Mouse (Mus musculus): ENCODE measurements at regions not wholly inside any gene's neighbourhood (a gene's known extent, or its start where the extent isn't known, plus 50 kb on each side); places are given as distances from the start of the nearest gene placed in this dataset.

- Histone ChIP-seq H3K36me3 (ENCODE audit: control insufficient read depth, insufficient read depth, low read length) (no peaks in the 10 kb centered on the region), H3K27me3 (ENCODE audit: control insufficient read depth, insufficient read depth, low read length) (no peaks in the 10 kb centered on the region), H3K4me3 (ENCODE audit: low read depth, low read length) (no peak overlapping the region), H3K4me1 (ENCODE audit: control insufficient read depth, insufficient read depth, insufficient read length, low read length) (no peaks in the 10 kb centered on the region), H3K27ac (ENCODE audit: insufficient read depth, low read depth, low read length) (no peak overlapping the region)
- TF ChIP-seq POLR2A (IDR thresholded peaks at IDR 0.05; ENCODE audit: low read depth, low read length) (no peak), CTCF (IDR thresholded peaks at IDR 0.05; ENCODE audit: extremely low read depth, insufficient read length, insufficient replicate concordance, low read depth, low read length) (no peak)
- WGBS = 76% methylated on average over 2 of the region's 2 CpGs
Measured at GRCm38 (mm10) chr15:63377258-63377657, 467.7 kb downstream of the Gsdmc2 start.

- no peak for TF ChIP-seq CTCF (IDR thresholded peaks at IDR 0.05; ENCODE audit: extremely low read depth, insufficient read length, insufficient replicate concordance, low read depth, low read length)
- Histone ChIP-seq H3K27me3 (ENCODE audit: control insufficient read depth, insufficient read depth, low read length) (no peaks in the 10 kb centered on the region), H3K4me1 (ENCODE audit: control insufficient read depth, insufficient read depth, insufficient read length, low read length) (no peaks in the 10 kb centered on the region), H3K27ac (ENCODE audit: insufficient read depth, low read depth, low read length) (no peak overlapping the region), H3K36me3 (ENCODE audit: control insufficient read depth, insufficient read depth, low read length) (no peaks in the 10 kb centered on the region), H3K4me3 (ENCODE audit: low read depth, low read length) (no peak overlapping the region)
- 75% methylated on average over 4 of the region's 4 CpGs for WGBS
Measured at GRCm38 (mm10) chr15:63371328-63372023, 473.5 kb downstream of the Gsdmc2 start.

DNA sequence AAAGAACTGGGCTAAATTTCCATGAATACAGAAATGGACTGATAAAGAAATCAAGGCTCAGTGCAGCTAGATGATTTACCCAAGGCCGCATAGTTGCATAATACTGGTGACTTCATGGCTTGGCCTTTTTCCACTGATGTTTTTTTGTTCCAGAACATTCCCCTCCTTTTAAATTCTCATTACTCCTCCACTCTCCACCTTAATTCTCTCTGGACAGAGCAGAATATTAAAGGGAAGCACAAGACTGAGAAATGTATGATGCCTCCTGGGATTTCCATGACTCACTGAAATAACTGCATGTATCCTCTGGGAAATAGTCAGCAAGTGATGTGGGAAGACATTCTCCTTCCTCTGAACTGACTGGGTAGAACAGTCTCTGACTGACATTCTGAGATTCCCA is 480.5 kb downstream of the Gsdmc2 start:
- Histone ChIP-seq H3K27ac (ENCODE audit: insufficient read depth, low read depth, low read length) (no peak overlapping the region), H3K27me3 (ENCODE audit: control insufficient read depth, insufficient read depth, low read length) (no peaks in the 10 kb centered on the region)
- 81% methylated on average over 1 of the region's 1 CpGs for WGBS

GRCm38 (mm10) chr15:63360402-63360801 is 484.6 kb downstream of the Gsdmc2 start:
- TF ChIP-seq POLR2A (IDR thresholded peaks at IDR 0.05; ENCODE audit: low read depth, low read length) (no peak), CTCF (IDR thresholded peaks at IDR 0.05; ENCODE audit: extremely low read depth, insufficient read length, insufficient replicate concordance, low read depth, low read length) (no peak)
- Histone ChIP-seq H3K4me3 (ENCODE audit: low read depth, low read length) (no peak overlapping the region), H3K36me3 (ENCODE audit: control insufficient read depth, insufficient read depth, low read length) (no peaks in the 10 kb centered on the region), H3K27ac (ENCODE audit: insufficient read depth, low read depth, low read length) (no peak overlapping the region), H3K4me1 (ENCODE audit: control insufficient read depth, insufficient read depth, insufficient read length, low read length) (no peaks in the 10 kb centered on the region), H3K27me3 (ENCODE audit: control insufficient read depth, insufficient read depth, low read length) (no peaks in the 10 kb centered on the region)
- WGBS = 46% methylated on average over 7 of the region's 7 CpGs

More for the DNA sequence above, 480.5 kb downstream of the Gsdmc2 start:
- H3K4me1 ChIP-seq (ENCODE audit: control insufficient read depth, insufficient read depth, insufficient read length, low read length) = no peaks in the 10 kb centered on the region
- TF ChIP-seq CTCF (IDR thresholded peaks at IDR 0.05; ENCODE audit: extremely low read depth, insufficient read length, insufficient replicate concordance, low read depth, low read length) (no peak), POLR2A (IDR thresholded peaks at IDR 0.05; ENCODE audit: low read depth, low read length) (no peak)
- no peaks in the 10 kb centered on the region for H3K36me3 ChIP-seq (ENCODE audit: control insufficient read depth, insufficient read depth, low read length)
- H3K4me3 ChIP-seq (ENCODE audit: low read depth, low read length) = no peak overlapping the region

GRCm38 (mm10) chr15:63341730-63342129 is 503.2 kb downstream of the Gsdmc2 start:
- 50% methylated on average over 2 of the region's 2 CpGs for WGBS
- no peak overlapping the region for H3K4me3 ChIP-seq (ENCODE audit: low read depth, low read length)
- TF ChIP-seq POLR2A (IDR thresholded peaks at IDR 0.05; ENCODE audit: low read depth, low read length) (no peak), CTCF (IDR thresholded peaks at IDR 0.05; ENCODE audit: extremely low read depth, insufficient read length, insufficient replicate concordance, low read depth, low read length) (no peak)
- H3K27me3 ChIP-seq (ENCODE audit: control insufficient read depth, insufficient read depth, low read length) = no peaks in the 10 kb centered on the region
- no peaks in the 10 kb centered on the region for H3K36me3 ChIP-seq (ENCODE audit: control insufficient read depth, insufficient read depth, low read length)
- no peak overlapping the region for H3K27ac ChIP-seq (ENCODE audit: insufficient read depth, low read depth, low read length)
- no peaks in the 10 kb centered on the region for H3K4me1 ChIP-seq (ENCODE audit: control insufficient read depth, insufficient read depth, insufficient read length, low read length)

DNA sequence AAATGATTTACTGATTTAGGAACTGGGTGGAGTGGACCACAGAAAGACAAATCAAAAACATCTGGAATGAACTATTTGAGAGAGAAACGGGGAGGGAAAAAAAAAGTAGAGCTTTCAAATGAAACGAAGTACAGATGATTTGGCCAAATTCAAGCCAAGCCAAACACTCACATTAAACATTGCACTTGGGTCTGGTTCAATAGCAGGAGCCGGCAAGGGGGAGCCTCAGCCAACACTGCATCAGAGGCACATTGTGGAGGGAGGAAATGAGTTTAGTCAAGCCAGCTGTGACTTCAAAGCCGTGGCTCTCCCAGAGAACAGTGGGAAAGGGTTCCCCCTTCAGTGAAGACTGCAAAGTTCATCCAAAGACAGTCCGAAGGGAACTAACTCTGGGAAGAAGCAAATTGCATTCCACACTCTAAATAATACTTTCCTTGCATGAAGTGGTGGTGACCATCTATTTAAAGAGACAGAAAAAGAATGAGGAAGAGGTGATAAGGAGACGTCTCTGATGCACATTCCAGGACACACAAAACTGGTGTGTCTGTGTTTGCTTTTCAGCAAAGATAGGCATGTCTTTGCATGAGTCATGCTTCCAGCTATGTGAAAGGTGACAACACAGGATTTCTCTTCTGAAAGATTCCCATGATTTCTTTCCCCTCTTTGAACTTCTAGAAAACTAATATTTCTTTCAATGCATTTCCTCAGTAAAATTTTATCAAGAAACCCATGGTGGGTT is 504.5 kb downstream of the Gsdmc2 start:
- no peaks in the 10 kb centered on the region for H3K4me1 ChIP-seq (ENCODE audit: control insufficient read depth, insufficient read depth, insufficient read length, low read length)
- no peak overlapping the region for H3K27ac ChIP-seq (ENCODE audit: insufficient read depth, low read depth, low read length)
- TF ChIP-seq POLR2A (IDR thresholded peaks at IDR 0.05; ENCODE audit: low read depth, low read length) (no peak), CTCF (IDR thresholded peaks at IDR 0.05; ENCODE audit: extremely low read depth, insufficient read length, insufficient replicate concordance, low read depth, low read length) (no peak)
- H3K4me3 ChIP-seq (ENCODE audit: low read depth, low read length) = no peak overlapping the region
- no peaks in the 10 kb centered on the region for H3K36me3 ChIP-seq (ENCODE audit: control insufficient read depth, insufficient read depth, low read length)
- H3K27me3 ChIP-seq (ENCODE audit: control insufficient read depth, insufficient read depth, low read length) = no peaks in the 10 kb centered on the region
- WGBS = 13% methylated on average over 6 of the region's 6 CpGs

GRCm38 (mm10) chr15:63319666-63320065 is 525.3 kb downstream of the Gsdmc2 start:
- Histone ChIP-seq H3K27me3 (ENCODE audit: control insufficient read depth, insufficient read depth, low read length) (no peaks in the 10 kb centered on the region), H3K4me3 (ENCODE audit: low read depth, low read length) (no peak overlapping the region), H3K36me3 (ENCODE audit: control insufficient read depth, insufficient read depth, low read length) (no peaks in the 10 kb centered on the region), H3K4me1 (ENCODE audit: control insufficient read depth, insufficient read depth, insufficient read length, low read length) (no peaks in the 10 kb centered on the region), H3K27ac (ENCODE audit: insufficient read depth, low read depth, low read length) (no peak overlapping the region)
- TF ChIP-seq POLR2A (IDR thresholded peaks at IDR 0.05; ENCODE audit: low read depth, low read length) = no peak
- TF ChIP-seq CTCF (IDR thresholded peaks at IDR 0.05; ENCODE audit: extremely low read depth, insufficient read length, insufficient replicate concordance, low read depth, low read length) = no peak
- 44% methylated on average over 1 of the region's 1 CpGs for WGBS

Data from small intestine, adult 2 months (tissue).